Mouse (Mus musculus): ENCODE measurements around the gene Ugt1a2.
A peak's percentile ranks its signal among the peaks of the same experiment; 100 is the strongest.
"Not testable (repeated sequence)": the region's sequence is repeated elsewhere in the genome, so short reads cannot be mapped to it uniquely, and the experiment has no call there.

Ugt1a2 gene

DNA sequence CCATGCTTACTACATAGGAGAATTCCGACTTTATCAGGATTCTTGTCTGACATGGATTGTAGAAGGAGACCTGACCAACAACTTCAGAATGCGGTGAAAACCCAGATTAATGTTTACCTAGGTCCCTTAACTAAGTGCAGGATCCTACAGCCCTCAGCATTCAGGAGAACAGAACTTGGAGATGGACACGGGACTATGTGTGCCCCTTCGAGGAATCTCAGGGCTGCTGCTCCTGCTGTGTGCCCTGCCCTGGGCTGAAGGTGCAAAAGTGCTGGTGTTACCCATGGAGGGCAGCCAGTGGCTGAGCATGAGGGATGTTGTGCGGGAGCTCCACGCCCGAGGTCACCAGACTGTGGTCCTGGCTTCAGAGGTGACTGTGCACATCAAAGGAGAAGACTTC lies at the start of gene Ugt1a2:
Gene Ugt1a2, plus strand, starts transcription at position 146 of the 400 bp plus-strand sequence.
- DNase-seq = peak; percentile 70

DNA sequence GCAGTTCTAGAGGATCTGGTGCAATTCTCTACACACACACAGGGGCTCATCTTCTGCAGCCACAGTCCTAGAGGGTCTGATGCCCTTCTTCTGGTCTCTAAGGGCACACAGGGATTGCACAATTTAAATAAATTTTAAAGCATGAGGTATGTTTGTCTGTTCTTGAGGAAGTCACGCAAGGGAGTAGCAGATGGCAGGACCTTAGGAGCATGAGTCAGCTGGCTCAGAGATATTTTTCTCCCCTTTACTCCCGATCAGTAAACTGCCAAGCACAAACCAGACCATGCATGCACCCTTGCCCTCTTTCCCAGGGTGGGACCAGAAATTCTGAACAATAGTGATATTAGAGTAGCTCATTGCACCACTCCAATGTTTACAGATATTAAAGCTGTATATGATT lies 42.0 kb upstream of the Ugt1a2 start:
- DNase-seq = no peak

GRCm38 (mm10) chr1:88165711-88166110 lies 34.7 kb upstream of the Ugt1a2 start, which contains the start of gene Ugt1a5:
Gene Ugt1a5 (plus strand): TSS chr1:88166012.
- DNase-seq = no peak

DNA sequence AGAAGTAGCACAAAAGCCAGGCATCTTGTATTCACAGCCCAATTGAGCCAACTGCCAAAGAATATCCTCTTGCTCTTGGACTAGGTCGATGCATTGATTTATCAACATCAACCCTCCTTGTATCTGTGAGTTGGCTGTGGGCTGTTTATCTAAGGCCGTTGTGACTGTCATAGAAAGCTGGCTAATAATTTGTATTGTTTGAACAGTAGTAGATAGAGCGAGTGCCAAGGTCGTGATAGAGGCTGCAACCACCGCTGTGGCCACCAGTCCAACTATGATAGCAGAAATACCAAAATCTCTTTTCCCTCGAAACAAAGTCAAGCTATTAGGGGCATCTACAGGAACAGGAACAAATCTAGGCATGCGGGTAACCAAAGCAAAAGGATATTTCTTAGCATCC lies 28.2 kb upstream of the Ugt1a2 start:
- DNase-seq = not testable (repeated sequence)

DNA sequence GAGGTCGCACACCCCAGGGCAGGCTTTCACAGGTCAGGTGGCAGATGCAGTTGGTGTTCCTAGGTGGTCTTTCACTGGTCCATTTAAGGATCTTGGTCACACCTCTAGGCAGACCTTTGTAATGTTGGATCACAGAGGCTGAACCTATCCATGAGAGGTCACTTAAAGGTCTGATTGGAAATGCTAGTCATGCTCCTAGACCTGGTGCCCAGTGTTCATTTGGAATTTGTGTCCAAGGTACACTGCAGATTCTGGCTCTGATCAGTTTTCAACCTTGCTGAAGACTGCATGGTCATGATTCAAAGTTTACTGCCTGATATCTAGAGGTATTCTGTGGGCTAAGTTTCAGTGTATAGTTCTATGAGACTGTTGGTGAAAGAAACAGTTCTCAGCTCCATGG lies 20.7 kb upstream of the Ugt1a2 start:
- peak; percentile 41 for DNase-seq

- peak; percentile 55 for DNase-seq
Observed at GRCm38 (mm10) chr1:88186325-88186935, 14.0 kb upstream of the Ugt1a2 start.

- DNase-seq = peak; percentile 83
Observed at GRCm38 (mm10) chr1:88192136-88192535, 8.3 kb upstream of the Ugt1a2 start.

DNA sequence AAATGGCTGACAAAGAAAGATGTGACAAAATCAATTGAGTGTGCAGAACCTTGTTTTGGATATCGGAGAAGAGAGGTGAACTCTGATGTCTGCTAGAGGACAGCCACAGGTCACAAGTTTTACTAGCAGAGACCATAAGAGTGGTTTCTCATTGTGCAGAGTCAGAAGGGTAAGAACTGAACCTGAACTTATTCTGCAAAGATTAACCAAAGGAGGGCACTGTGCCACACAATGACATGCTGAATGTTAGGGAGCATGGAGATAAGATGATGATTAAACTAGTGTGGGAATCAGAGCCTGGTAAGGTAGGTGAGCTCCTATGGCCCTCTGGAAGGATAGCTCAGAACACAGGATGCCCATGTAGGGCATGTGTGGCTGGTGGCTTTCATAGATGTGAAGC lies 4.7 kb upstream of the Ugt1a2 start:
- DNase-seq = peak; percentile 45

GRCm38 (mm10) chr1:88197443-88197842 lies 3.0 kb upstream of the Ugt1a2 start:
- DNase-seq = peak; percentile 22

DNA sequence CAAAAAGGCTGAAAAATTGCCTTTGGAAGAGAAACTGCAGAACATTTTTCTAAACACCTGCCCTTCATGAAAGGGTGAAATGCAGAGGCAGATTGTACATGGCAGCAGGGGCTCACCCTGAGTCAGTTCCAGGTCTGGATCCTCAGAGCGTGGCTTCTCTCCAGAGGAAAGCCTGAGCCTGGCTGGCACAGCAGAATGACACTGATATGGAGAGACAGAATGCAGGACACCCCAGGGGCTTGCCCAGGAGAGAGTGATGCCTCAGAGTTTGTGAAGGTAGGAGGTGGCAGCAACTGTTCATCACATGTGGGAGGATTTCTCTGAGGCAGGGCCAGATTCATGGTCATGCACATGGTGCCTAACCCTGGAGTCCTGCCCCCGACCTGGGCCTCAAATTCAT lies 405 bp upstream of the Ugt1a2 start:
- DNase-seq = peak; percentile 80

DNA sequence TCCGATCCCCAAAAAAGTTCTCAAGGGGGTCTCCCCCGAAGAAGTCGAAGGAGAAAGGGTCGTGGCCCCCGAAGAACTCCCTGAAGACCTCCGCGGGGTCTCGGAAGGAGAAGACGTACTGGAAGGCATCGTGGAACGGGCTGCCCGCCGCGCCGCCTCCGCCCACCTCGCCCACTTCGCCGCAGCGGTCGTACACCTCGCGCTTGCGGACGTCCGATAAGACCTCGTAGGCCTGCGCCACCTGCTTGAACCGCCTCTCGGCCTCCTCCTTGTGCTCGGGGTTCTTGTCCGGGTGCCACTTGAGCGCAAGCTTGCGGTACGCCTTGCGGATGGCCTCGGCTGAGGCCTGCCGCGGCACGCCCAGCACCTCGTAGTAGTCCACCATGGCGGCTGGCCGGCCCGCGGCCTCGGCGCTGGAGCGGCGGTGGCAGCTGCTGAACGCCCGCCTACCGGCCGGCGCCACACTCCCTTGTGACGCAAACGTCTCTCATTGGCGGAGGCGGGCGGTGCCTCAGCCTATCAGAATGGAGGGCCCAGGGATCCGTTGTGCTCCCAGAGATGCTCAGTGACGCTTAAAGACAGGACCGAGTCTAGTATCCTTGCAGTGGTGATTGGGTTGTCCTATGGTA lies 5.0 kb downstream of the Ugt1a2 start, which contains the start of gene Dnajb3:
Gene Dnajb3, minus strand, starts transcription at position 489 of the 629 bp plus-strand sequence.
- DNase-seq = peak; percentile 98

DNA sequence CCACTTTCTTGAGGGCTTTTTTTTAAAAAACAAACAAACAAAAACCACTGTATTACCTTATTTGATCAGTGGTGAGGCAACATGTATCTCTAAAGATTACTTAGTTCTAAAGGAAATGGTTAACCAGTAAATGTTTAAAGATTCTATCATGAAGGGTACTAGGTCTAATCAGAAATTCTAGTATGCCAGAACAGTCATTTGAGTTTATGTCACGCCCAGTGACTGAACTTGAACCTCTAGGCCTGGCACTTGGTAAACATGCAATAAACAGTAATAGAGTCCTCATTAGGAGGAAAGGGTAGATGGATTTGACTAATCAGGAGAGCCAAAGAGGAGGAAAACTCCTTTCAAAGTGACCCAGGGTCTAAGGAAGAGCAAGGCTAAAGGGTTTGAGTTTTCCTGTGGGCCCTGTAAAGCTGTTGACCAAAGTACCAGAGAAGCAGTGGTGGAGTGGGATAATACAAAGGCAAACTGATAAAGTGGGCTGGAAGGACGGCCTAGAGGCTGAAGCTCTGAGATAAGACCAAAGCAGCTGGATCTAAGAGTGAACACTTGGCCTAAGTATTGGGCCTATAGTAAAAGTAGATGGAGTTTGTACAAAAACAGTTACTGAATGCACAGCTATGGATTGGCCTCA lies 6.6 kb downstream of the Ugt1a2 start:
- peak; percentile 19 for DNase-seq

DNA sequence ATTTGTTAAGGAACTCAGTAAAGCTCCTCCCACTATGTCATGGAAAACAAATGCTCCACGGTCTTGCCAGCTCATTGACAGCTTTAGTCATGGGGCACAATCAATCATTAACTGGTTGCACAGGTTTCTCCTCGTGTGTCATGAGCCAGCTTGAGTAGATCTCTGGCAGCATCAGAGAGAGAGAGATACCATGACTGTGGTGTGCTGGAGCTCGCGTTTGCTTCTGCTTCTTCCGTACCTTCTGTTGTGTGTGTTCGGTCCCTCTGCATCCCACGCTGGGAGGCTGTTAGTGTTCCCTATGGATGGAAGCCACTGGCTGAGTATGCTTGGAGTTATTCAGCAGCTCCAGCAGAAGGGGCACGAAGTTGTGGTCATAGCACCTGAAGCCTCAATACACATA lies 11.4 kb downstream of the Ugt1a2 start, which contains the start of gene Ugt1a1:
Gene Ugt1a1, plus strand, starts transcription at position 148 of the 400 bp plus-strand sequence.
- DNase-seq = peak; percentile 92

- DNase-seq = peak; percentile 89
Observed at GRCm38 (mm10) chr1:88212341-88213045, 12.1 kb downstream of the Ugt1a2 start.

- no peak for DNase-seq
Observed at GRCm38 (mm10) chr1:88213061-88213460, 12.7 kb downstream of the Ugt1a2 start.

GRCm38 (mm10) chr1:88213766-88214461 lies 13.5 kb downstream of the Ugt1a2 start:
- peak; percentile 93 for DNase-seq

- peak; percentile 93 for DNase-seq
Observed at GRCm38 (mm10) chr1:88214462-88214952, 14.1 kb downstream of the Ugt1a2 start.

DNA sequence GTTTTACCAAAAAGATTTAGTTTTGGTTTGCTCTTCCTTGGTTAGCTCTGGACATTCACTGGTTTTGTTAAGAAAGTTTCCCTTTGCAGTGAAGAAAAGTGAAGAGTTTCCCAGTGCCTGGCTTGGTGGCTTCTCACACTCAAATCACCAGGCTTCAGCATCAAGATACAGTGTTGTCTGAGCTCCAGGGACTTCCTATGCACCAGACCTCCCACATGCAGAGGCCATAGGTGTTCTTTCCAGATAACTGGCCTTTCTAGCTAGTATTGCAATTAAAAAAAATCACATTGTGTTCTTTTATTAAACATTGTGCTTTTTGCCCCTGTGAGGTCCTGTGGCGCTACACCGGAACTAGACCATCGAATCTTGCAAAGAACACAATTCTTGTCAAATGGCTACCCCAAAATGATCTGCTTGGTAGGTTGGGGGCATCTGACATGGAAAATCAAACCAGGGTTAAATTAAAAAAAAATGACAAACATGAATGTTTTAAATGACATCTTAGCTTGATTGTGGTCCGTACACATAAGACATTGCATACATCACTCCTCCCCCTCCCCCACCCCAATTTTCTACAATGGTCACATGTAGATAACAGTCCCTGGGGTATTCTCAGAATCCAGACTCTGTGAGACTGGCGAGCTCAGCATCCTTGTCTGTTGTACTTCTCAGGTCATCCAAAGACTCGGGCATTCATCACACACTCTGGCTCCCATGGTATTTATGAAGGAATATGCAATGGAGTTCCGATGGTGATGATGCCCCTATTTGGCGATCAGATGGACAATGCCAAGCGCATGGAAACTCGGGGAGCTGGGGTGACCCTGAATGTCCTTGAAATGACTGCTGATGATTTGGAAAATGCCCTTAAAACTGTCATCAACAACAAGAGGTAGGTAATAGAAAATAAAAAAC lies 15.3 kb downstream of the Ugt1a2 start:
- peak; percentile 92 for DNase-seq

DNA sequence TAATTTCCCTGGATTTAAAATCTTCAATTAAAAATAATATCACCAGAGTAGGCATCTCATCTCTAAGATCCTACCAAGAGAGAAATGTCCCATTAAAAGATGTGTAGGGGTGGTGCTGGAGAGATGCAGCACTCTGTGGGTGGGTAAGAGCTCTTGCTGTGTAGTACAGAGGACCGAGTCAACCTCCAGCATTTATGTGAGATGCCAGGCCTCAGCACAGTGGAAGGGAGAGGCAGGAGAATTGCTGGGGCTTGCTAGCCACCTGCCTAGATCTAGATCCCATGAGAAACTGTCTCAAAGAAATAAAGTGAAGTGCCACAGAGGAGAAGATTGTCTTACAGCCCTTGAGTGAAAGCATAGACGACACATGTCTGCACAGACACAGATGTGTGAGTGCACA lies 16.1 kb downstream of the Ugt1a2 start:
- DNase-seq = peak; percentile 90

GRCm38 (mm10) chr1:88217144-88217543 lies 16.7 kb downstream of the Ugt1a2 start:
- peak; percentile 91 for DNase-seq

DNA sequence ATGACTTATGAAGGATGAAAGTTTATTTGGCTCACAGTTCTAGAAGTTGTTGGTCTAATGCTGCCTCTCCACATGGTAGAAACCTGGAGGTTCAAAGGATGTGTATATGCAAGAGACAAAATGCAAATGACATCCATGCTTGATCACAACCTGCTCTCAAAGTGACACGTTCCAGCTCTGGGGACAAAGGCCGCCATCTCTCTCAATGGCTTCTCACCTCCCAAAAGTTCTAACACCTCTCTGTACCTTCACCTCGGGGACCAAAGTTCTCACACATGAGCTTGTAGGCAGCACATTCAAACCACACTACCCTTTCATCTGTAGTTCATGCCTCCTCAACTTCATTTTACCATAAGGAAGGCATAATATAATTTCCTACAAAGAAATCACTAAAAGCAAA lies 17.2 kb downstream of the Ugt1a2 start:
- DNase-seq = peak; percentile 90
